Mouse (Mus musculus): ENCODE results near the gene Cryzl2. TPM values are rescaled to one million over a fixed set of nuclear protein-coding genes. Genes with fewer than 3 reads are reported as not detected.

Cryzl2 gene
- 1 to 10 TPM; 3.9 to 4.2 TPM for total RNA-seq (2023)

GRCm38 (mm10) chr1:157458421-157459208, at the start of gene Cryzl2:
TSS of gene Cryzl2 (plus strand) at chr1:157458577.

GRCm38 (mm10) chr1:157412454-157413369, 45.7 kb upstream of the Cryzl2 start, which contains the start of gene Rasal2:
TSS of gene Rasal2 (minus strand) at chr1:157412595.

GRCm38 (mm10) chr1:157506522-157506921, 48.1 kb downstream of the Cryzl2 start, which contains the start of gene Sec16b:
TSS of gene Sec16b (plus strand) at chr1:157506728.

Other genes with a start within 250 kb of the Cryzl2 start
- 1 to 10 TPM; 2.0 to 2.2 TPM for gene Rasal2, start 46.0 kb upstream of the Cryzl2 start, total RNA-seq (2023)
- under 1 TPM; 0.62 to 0.95 TPM for gene Sec16b, start 48.2 kb downstream of the Cryzl2 start, total RNA-seq (2023)

Data from neutrophil, adult 59 days (primary cell).